Mouse (Mus musculus): ENCODE measurements at regions not wholly inside any gene's neighbourhood (a gene's known extent, or its start where the extent isn't known, plus 50 kb on each side); places are given as distances from the start of the nearest gene placed in this dataset.

DNA sequence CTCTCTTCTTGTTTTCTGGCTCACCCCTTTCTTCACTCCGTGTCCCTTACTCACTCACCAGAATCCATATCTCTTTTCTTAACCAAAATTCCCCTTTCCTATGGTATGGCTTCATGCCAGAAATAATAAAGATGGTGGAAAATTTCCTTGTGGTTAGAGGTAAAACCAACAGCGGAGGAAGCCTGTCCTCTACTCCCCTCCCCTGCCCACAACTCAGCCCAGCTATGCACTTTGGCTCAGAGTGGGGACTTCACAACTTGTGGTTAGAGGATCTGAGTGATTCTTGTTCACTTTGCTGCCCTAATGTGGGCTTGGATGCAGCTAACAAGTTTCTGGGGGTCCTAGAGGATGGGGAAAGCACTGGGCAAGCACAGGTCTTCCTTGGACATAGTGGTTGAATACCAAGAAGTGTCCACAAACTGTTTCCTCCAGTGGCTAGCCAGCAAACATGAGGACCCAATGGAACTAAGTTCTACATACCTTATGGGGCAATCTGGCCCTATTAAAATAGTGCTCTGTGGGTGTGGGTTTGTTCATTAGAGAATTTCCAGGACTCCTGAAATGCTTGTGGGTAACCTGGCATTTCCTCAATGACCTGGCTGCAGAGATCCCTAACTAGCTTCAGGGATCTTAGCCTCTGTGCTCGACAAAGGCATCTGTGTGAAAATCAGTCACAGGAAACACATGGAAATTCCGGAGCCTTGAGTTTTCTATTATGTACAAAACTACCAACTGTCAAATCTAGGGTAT is 118.9 kb upstream of the Rasgrp1 start:
- TF ChIP-seq CTCF (conservative IDR thresholded peaks at IDR 0.05; ENCODE audit: insufficient read depth, insufficient read length, low read depth, low read length) (no peak), POLR2A (IDR thresholded peaks at IDR 0.05; ENCODE audit: low read depth, low read length) (no peak)

Data from kidney, adult 2 months (tissue).